Mouse (Mus musculus) MEL (cell line): Measurements from ENCODE around the gene Pnpla6. TPM values are rescaled to one million over a fixed set of nuclear protein-coding genes. Genes with fewer than 3 reads are reported as not detected.

Source experiments
- DNase-seq: peaks from one replicate; pipeline ENCODE4 v3.0.0; 2011; ENCODE audit warnings: low read depth, low spot score
- H3K27ac ChIP-seq: 2 replicates; pipeline ENCODE4 v1.5.1; 2012; ENCODE audit warnings: low read depth, mild to moderate bottlenecking, control low read depth, low read length, moderate library complexity; ENCODE audit not compliant: control insufficient read depth
- H3K27me3 ChIP-seq, 2 experiments: fragments of 150-350 bp in 1 of 2; sonication (generic) in 1 of 2; 2 replicates each; pipeline ENCODE4 v1.6.1; 2012; ENCODE audit warnings: low read length in 2 of 2, mild to moderate bottlenecking in 2 of 2, improper control_type of control experiment in 1 of 2, moderate library complexity in 1 of 2; ENCODE audit not compliant: insufficient read depth in 2 of 2, control insufficient read depth in 1 of 2
- H3K36me3 ChIP-seq, 2 experiments: 2 replicates each; pipeline ENCODE4 v1.6.1; 2012 to 2014; ENCODE audit warnings: low read length in 2 of 2, improper control_type of control experiment in 1 of 2, inconsistent platforms in 1 of 2, mild to moderate bottlenecking in 1 of 2; ENCODE audit not compliant: insufficient read depth in 2 of 2, control insufficient read depth in 1 of 2
- H3K4me1 ChIP-seq, 2 experiments: fragments of 150-350 bp in 1 of 2; sonication (generic) in 1 of 2; 2 replicates each; pipeline ENCODE4 v1.6.1; 2012; ENCODE audit warnings: low read length in 2 of 2, improper control_type of control experiment in 1 of 2, mild to moderate bottlenecking in 1 of 2; ENCODE audit not compliant: insufficient read depth in 2 of 2, control insufficient read depth in 1 of 2
- H3K4me3 ChIP-seq, 2 experiments: fragments of 150-350 bp in 1 of 2; sonication (generic) in 1 of 2; 2 replicates each; pipeline ENCODE4 v1.5.1; 2012; ENCODE audit warnings: low read depth in 2 of 2, low read length in 2 of 2, mild to moderate bottlenecking in 2 of 2, moderate library complexity in 2 of 2, control low read depth in 1 of 2, improper control_type of control experiment in 1 of 2; ENCODE audit not compliant: control insufficient read depth in 1 of 2, insufficient read depth in 1 of 2
- H3K79me2 ChIP-seq: 2 replicates; pipeline ENCODE4 v1.6.1; 2012; ENCODE audit warnings: mild to moderate bottlenecking, low read length, moderate library complexity; ENCODE audit not compliant: control insufficient read depth, poor library complexity, insufficient read depth
- H3K9ac ChIP-seq: 2 replicates; pipeline ENCODE4 v1.6.1; 2012; ENCODE audit warnings: low read depth, mild to moderate bottlenecking, control low read depth, low read length, moderate library complexity; ENCODE audit not compliant: control insufficient read depth, poor library complexity, severe bottlenecking
- H3K9me3 ChIP-seq: fragments of 150-350 bp; sonication (generic); replicated peaks from 2 replicates; pipeline ENCODE4 v1.6.1; 2012; ENCODE audit warnings: mild to moderate bottlenecking, low read length, improper control_type of control experiment, moderate library complexity; ENCODE audit not compliant: insufficient read depth
- CHD1 ChIP-seq: IDR thresholded peaks from 2 replicates; pipeline ENCODE4 v1.6.1; 2012; ENCODE audit warnings: low read depth, mild to moderate bottlenecking, inconsistent platforms, low read length, improper control_type of control experiment
- CTCF ChIP-seq, 3 experiments: IDR thresholded peaks in 2 of 3; conservative IDR thresholded peaks in 1 of 3; 2 replicates each; pipeline ENCODE4 v1.5.1; 2011 to 2012; ENCODE audit warnings: low read length in 3 of 3, low read depth in 2 of 3, mild to moderate bottlenecking in 2 of 3, improper control_type of control experiment in 1 of 3, inconsistent platforms in 1 of 3, mixed read lengths in 1 of 3, moderate library complexity in 1 of 3; ENCODE audit not compliant: control insufficient read depth in 1 of 3, insufficient read depth in 1 of 3, poor library complexity in 1 of 3, severe bottlenecking in 1 of 3
- ETS1 ChIP-seq: IDR thresholded peaks from 2 replicates; pipeline ENCODE4 v1.6.1; 2012; ENCODE audit warnings: low read depth, mild to moderate bottlenecking, inconsistent platforms, low read length, improper control_type of control experiment, moderate library complexity
- GATA1 ChIP-seq: IDR thresholded peaks from 2 replicates; pipeline ENCODE4 v1.6.1; 2011; ENCODE audit warnings: low read depth, low read length, improper control_type of control experiment
- HCFC1 ChIP-seq: IDR thresholded peaks from 2 replicates; pipeline ENCODE4 v1.6.1; 2012; ENCODE audit warnings: low read depth, mild to moderate bottlenecking, inconsistent platforms, low read length, improper control_type of control experiment, moderate library complexity
- JUND ChIP-seq: IDR thresholded peaks from 2 replicates; pipeline ENCODE4 v1.6.1; 2011; ENCODE audit warnings: low read depth, mild to moderate bottlenecking, improper control_type of control experiment, low read length
- MAX ChIP-seq: IDR thresholded peaks from 2 replicates; pipeline ENCODE4 v1.6.1; 2011; ENCODE audit warnings: low read length, improper control_type of control experiment
- MAZ ChIP-seq: IDR thresholded peaks from 2 replicates; pipeline ENCODE4 v1.6.1; 2012; ENCODE audit warnings: low read depth, mild to moderate bottlenecking, inconsistent platforms, low read length, improper control_type of control experiment
- MYB ChIP-seq: IDR thresholded peaks from 2 replicates; pipeline ENCODE4 v1.6.1; 2011; ENCODE audit warnings: mild to moderate bottlenecking, low read depth, low read length, improper control_type of control experiment
- MYC ChIP-seq: IDR thresholded peaks from 2 replicates; pipeline ENCODE4 v1.6.1; 2011; ENCODE audit warnings: low read depth, mild to moderate bottlenecking, low read length, improper control_type of control experiment, moderate library complexity
- NELFE ChIP-seq: IDR thresholded peaks from 2 replicates; pipeline ENCODE4 v1.6.1; 2011; ENCODE audit warnings: low read depth, low read length, improper control_type of control experiment
- POLR2A ChIP-seq, 2 experiments: IDR thresholded peaks; 2 replicates each; pipeline ENCODE4 v1.6.1; 2011 to 2012; ENCODE audit warnings: low read length in 2 of 2, mild to moderate bottlenecking in 2 of 2, control low read depth in 1 of 2, improper control_type of control experiment in 1 of 2, low read depth in 1 of 2, moderate library complexity in 1 of 2; ENCODE audit not compliant: control insufficient read depth in 1 of 2, insufficient read depth in 1 of 2, poor library complexity in 1 of 2
- RCOR1 ChIP-seq: IDR thresholded peaks from 2 replicates; pipeline ENCODE4 v1.6.1; 2012; ENCODE audit warnings: low read depth, mild to moderate bottlenecking, inconsistent platforms, low read length, improper control_type of control experiment
- UBTF ChIP-seq: IDR thresholded peaks from 2 replicates; pipeline ENCODE4 v1.6.1; 2012; ENCODE audit warnings: low read depth, mild to moderate bottlenecking, inconsistent platforms, low read length, improper control_type of control experiment, moderate library complexity, borderline replicate concordance; ENCODE audit not compliant: insufficient read depth
- USF1 ChIP-seq: IDR thresholded peaks from 2 replicates; pipeline ENCODE4 v1.6.1; 2014; ENCODE audit warnings: low read depth, mild to moderate bottlenecking, inconsistent platforms, low read length, improper control_type of control experiment, moderate library complexity
- ZNF384 ChIP-seq: IDR thresholded peaks from 2 replicates; pipeline ENCODE4 v1.6.1; 2012; ENCODE audit warnings: low read depth, mild to moderate bottlenecking, inconsistent platforms, low read length, improper control_type of control experiment
- polyA plus RNA-seq, 2 experiments: library from polyadenylated mRNA; stranded (reverse) in 1 of 2; unstranded in 1 of 2; fragments of >175 nt in 1 of 2; fragments of >200 nt in 1 of 2; gene quantifications; 2 replicates each; pipeline versions ENCODE4 v1.2.1 to v1.2.4; 2012; ENCODE audit warnings: low replicate concordance in 2 of 2, low read depth in 1 of 2; ENCODE audit not compliant: insufficient read length in 2 of 2, insufficient read depth in 1 of 2, missing spikeins in 1 of 2
- total RNA-seq: library from RNA; depleted of rRNA; stranded (reverse); fragments of 300-350 nt; gene quantifications from 2 replicates; pipeline ENCODE4 v1.2.3, GENCODE M21; 2012

Pnpla6 gene
- total and polyA plus RNA-seq, 3 experiments, result 8.6 to 16.5 TPM; not detected in 1

GRCm38 (mm10) chr8:3492901-3493844 is 22.0 kb upstream of the Pnpla6 start, which contains the start of gene Zfp358:
Zfp358 (plus strand) TSS chr8:3493138.
- Histone ChIP-seq H3K4me1 (peaks cover 0 to 11% of the 10 kb centered on the region in 2 experiments; a peak in 2 of 4 replicates), H3K36me3 (peaks cover 0 to 11% of the 10 kb centered on the region in 2 experiments; a peak in 2 of 4 replicates), H3K4me3 (peak within 1 kb of the TSS; percentile 89 to 100), H3K9me3 (no peaks in the 10 kb centered on the region), H3K79me2 (peaks cover 2% of the 10 kb centered on the region; the same call in 1 of the 2 replicates), H3K27me3 (peaks cover 0 to 2% of the 10 kb centered on the region in 2 experiments; a peak in 3 of 4 replicates), H3K27ac (no peak within 1 kb of the TSS), H3K9ac (peak within 1 kb of the TSS; percentile 80)
- DNase-seq, result peak; percentile 58
- no peak for TF ChIP-seq USF1
- no peak for TF ChIP-seq GATA1
- TF ChIP-seq MYC, result no peak
- no peak for TF ChIP-seq RCOR1
- TF ChIP-seq JUND, result no peak
- TF ChIP-seq ETS1, result no peak
- TF ChIP-seq MAZ, result peak; percentile 50; the same call in 1 of the 2 replicates
- no peak for TF ChIP-seq MYB
- TF ChIP-seq NELFE, result peak; percentile 20; the same call in 1 of the 2 replicates
- TF ChIP-seq MAX, result no peak
- TF ChIP-seq ZNF384, result no peak
- TF ChIP-seq UBTF, result no peak
- no peak for TF ChIP-seq CTCF (IDR thresholded peaks at IDR 0.05 in 2 of 3, conservative IDR thresholded peaks at IDR 0.05 in 1 of 3; ENCODE audit: control insufficient read depth in 1 of 3, insufficient read depth in 1 of 3, low read depth in 2 of 3, low read length in 3 of 3, poor library complexity in 1 of 3, severe bottlenecking in 1 of 3)
- peak; percentile 46 to 55; a peak in 3 of 4 replicates for TF ChIP-seq POLR2A (IDR thresholded peaks at IDR 0.05; ENCODE audit: control insufficient read depth in 1 of 2, insufficient read depth in 1 of 2, low read depth in 1 of 2, low read length in 2 of 2, poor library complexity in 1 of 2)
- TF ChIP-seq HCFC1, result peak; percentile 85

GRCm38 (mm10) chr8:3493845-3494208 is 21.4 kb upstream of the Pnpla6 start:
- Histone ChIP-seq H3K9ac (peak overlapping the region; percentile 80), H3K36me3 (peaks cover 0 to 11% of the 10 kb centered on the region in 2 experiments; a peak in 2 of 4 replicates), H3K4me3 (peak overlapping the region; percentile 89 to 100), H3K79me2 (peaks cover 2% of the 10 kb centered on the region; the same call in 1 of the 2 replicates), H3K4me1 (peaks cover 0 to 11% of the 10 kb centered on the region in 2 experiments; a peak in 2 of 4 replicates), H3K27me3 (peaks cover 0 to 2% of the 10 kb centered on the region in 2 experiments; a peak in 3 of 4 replicates), H3K9me3 (no peaks in the 10 kb centered on the region), H3K27ac (no peak overlapping the region)
- TF ChIP-seq HCFC1 (no peak), CHD1 (no peak), GATA1 (no peak)
- peak; percentile 33 for DNase-seq
